Mouse (Mus musculus) stomach, embryonic 15.5 days (tissue): Measurements from ENCODE around the gene Krt42. TPM values are rescaled to one million over a fixed set of nuclear protein-coding genes. Genes with fewer than 3 reads are reported as not detected.

Source experiments
- ATAC-seq: fragments of 200-750 bp; cut with Nextera tagmentation; 2 replicates; pipeline ENCODE4 v1.8.0; 2017; ENCODE audit warnings: low read depth, moderate number of reproducible peaks, moderate TSS enrichment; ENCODE audit not compliant: insufficient read depth, low FRiP score
- H3K27ac ChIP-seq: fragments of 300-500 bp; sonication (generic); 2 replicates; pipeline ENCODE4 v1.5.1; 2015; ENCODE audit warnings: mild to moderate bottlenecking, inconsistent platforms
- H3K27me3 ChIP-seq: fragments of 300-500 bp; sonication (generic); replicated peaks from 2 replicates; pipeline ENCODE4 v1.6.1; 2015; ENCODE audit warnings: inconsistent platforms
- H3K36me3 ChIP-seq: fragments of 300-500 bp; sonication (generic); 2 replicates; pipeline ENCODE4 v1.6.1; 2015; ENCODE audit warnings: inconsistent platforms
- H3K4me1 ChIP-seq: fragments of 300-500 bp; sonication (generic); 2 replicates; pipeline ENCODE4 v1.6.1; 2015; ENCODE audit warnings: inconsistent platforms
- H3K4me2 ChIP-seq: fragments of 300-500 bp; sonication (generic); 2 replicates; pipeline ENCODE4 v1.6.1; 2015; ENCODE audit warnings: mild to moderate bottlenecking, inconsistent platforms
- H3K4me3 ChIP-seq: fragments of 300-500 bp; sonication (generic); replicated peaks from 2 replicates; pipeline ENCODE4 v1.5.1; 2015; ENCODE audit warnings: inconsistent platforms
- H3K9ac ChIP-seq: fragments of 300-500 bp; sonication (generic); 2 replicates; pipeline ENCODE4 v1.6.1; 2015; ENCODE audit warnings: inconsistent platforms
- H3K9me3 ChIP-seq: fragments of 300-500 bp; sonication (generic); 2 replicates; pipeline ENCODE4 v1.6.1; 2016; ENCODE audit warnings: inconsistent platforms
- WGBS: fragments of 180-500 bp; shearing (Covaris S2); methylation state at CpG from one replicate; pipeline ENCODE4 v1.1.7; 2015; 5-methylcytosine and 5-hydroxymethylcytosine counted together
- polyA plus RNA-seq: library from polyadenylated mRNA; unstranded; fragments of >200 nt; fragmentation: Nextera tagmentation; extraction: Ambion mirVana; gene quantifications from 2 replicates; pipeline ENCODE4 v1.2.1, GENCODE M21; 2015

Gene Krt42
- polyA plus RNA-seq, 1 experiment from 2014 or later = not detected

DNA sequence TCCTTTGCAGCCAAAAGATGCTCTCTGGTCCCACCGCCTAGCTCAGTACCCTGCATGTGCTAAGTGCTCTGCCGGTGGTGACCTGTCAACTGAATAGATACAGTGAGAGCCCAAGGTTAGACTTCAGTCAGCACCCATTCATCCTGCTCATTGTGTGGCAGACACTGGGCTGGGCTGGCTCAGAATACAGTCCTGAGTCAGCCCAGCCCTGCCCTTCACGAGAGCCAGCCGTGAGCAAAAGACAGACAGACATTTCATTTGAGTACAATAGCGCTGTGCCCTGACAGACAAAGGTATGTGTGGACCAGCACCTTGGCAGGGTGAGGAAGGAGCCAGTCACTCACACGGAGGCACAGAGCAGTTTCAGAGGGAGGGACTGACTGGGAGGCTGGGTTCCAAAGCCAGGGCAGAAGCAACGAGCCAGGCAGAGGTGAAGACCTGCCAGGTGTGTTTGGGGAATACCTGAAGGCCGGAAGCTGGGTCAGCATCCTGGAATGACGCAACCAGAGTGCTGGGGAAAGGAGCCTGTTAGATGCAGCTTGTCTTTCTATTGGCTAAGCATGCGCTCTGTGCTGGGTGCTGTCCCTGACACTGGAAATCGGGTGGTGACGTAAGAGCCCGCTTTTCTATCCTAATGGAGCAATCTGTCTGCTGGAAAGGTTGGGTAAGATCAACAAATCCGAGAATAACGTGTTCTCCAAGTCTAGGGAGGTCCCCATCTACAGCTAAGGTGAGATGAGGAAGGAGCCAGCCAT lies 8.2 kb upstream of the Krt42 start:
- H3K27ac ChIP-seq = no peak overlapping the region
- no peak for ATAC-seq

DNA sequence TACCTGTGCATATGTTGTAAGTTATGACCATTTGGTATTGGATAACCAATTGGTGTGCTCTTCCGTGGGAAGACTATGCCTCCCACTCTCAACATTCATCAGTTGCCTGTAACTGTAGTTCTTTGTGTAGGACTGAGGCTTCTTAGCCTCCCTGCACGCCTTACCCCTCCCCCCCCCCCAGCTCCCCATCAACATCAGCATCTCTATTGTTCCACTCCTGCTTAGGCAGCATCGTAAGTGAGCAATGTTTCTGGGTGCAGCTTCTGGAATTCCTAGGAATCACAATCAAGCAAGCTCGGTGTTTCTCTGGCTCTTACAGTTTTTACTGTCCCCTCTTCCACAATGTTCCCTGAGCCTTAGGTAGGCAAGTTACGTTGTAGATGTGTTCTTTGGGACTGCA lies 5.8 kb upstream of the Krt42 start:
- no peaks in the 10 kb centered on the region for H3K27me3 ChIP-seq
- no peak overlapping the region for H3K4me2 ChIP-seq
- no peak overlapping the region for H3K9ac ChIP-seq
- ATAC-seq = no peak
- no peaks in the 10 kb centered on the region for H3K9me3 ChIP-seq
- H3K4me3 ChIP-seq = no peak overlapping the region
- no peak overlapping the region for H3K27ac ChIP-seq
- H3K36me3 ChIP-seq = no peaks in the 10 kb centered on the region
- WGBS = 63% methylated on average over 5 of the region's 5 CpGs
- H3K4me1 ChIP-seq = no peaks in the 10 kb centered on the region; the same call in 1 of the 2 replicates

More for the DNA sequence above, 8.2 kb upstream of the Krt42 start:
- Histone ChIP-seq H3K27me3 (no peaks in the 10 kb centered on the region), H3K9me3 (no peaks in the 10 kb centered on the region), H3K4me2 (no peak overlapping the region), H3K36me3 (no peaks in the 10 kb centered on the region), H3K4me3 (no peak overlapping the region), H3K9ac (no peak overlapping the region), H3K4me1 (no peaks in the 10 kb centered on the region; the same call in 1 of the 2 replicates)
- 53% methylated on average over 15 of the region's 15 CpGs for WGBS

DNA sequence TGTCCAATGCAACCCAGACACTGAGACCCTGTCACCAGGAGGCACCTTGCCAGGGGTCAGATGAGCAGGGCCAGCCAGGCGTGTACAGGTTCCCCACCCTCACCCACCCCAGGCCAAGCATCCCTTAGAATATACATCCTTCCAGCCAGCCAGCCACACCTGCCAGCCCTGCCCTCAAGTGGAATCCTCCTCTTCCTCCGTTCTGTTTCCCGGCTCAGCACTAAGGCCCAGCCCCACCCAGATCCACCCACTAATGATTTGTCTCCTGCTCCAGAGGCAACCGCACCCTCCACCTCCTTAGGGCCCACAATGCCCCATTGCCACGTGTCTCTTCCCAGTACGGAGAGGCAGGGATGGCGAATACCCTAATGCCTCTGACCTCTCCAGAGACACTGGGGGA lies 5.0 kb upstream of the Krt42 start:
- Histone ChIP-seq H3K4me1 (no peaks in the 10 kb centered on the region; the same call in 1 of the 2 replicates), H3K4me3 (no peak overlapping the region), H3K36me3 (no peaks in the 10 kb centered on the region), H3K4me2 (no peak overlapping the region), H3K9ac (no peak overlapping the region), H3K9me3 (no peaks in the 10 kb centered on the region), H3K27me3 (no peaks in the 10 kb centered on the region), H3K27ac (no peak overlapping the region)
- ATAC-seq = no peak
- 56% methylated on average over 7 of the region's 7 CpGs for WGBS

DNA sequence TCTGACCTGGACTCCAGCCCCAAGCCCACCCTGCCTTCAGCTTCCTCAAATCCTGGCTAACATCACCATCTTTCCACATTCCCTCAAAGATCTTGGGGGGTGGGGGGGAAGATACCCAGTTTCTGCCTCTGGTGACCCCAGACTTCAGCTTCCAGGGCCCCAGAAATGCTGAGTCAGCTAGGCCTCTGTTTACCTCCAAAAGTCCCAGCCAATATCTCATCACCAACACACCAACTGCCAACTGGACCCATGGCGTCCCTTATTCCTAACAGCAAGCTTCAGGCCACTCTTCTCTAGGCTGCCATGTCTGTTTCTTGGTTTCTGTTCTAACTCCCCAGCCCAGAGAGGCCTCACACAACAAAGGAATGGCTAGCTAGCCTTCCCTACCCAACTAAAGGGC lies 2.2 kb upstream of the Krt42 start:
- no peak overlapping the region for H3K4me2 ChIP-seq
- H3K9me3 ChIP-seq = no peaks in the 10 kb centered on the region
- no peak overlapping the region for H3K4me3 ChIP-seq
- no peak for ATAC-seq
- H3K27me3 ChIP-seq = no peaks in the 10 kb centered on the region
- no peak overlapping the region for H3K27ac ChIP-seq
- no peak overlapping the region for H3K9ac ChIP-seq
- no peaks in the 10 kb centered on the region for H3K4me1 ChIP-seq
- 81% methylated on average over 1 of the region's 1 CpGs for WGBS
- H3K36me3 ChIP-seq = no peaks in the 10 kb centered on the region

DNA sequence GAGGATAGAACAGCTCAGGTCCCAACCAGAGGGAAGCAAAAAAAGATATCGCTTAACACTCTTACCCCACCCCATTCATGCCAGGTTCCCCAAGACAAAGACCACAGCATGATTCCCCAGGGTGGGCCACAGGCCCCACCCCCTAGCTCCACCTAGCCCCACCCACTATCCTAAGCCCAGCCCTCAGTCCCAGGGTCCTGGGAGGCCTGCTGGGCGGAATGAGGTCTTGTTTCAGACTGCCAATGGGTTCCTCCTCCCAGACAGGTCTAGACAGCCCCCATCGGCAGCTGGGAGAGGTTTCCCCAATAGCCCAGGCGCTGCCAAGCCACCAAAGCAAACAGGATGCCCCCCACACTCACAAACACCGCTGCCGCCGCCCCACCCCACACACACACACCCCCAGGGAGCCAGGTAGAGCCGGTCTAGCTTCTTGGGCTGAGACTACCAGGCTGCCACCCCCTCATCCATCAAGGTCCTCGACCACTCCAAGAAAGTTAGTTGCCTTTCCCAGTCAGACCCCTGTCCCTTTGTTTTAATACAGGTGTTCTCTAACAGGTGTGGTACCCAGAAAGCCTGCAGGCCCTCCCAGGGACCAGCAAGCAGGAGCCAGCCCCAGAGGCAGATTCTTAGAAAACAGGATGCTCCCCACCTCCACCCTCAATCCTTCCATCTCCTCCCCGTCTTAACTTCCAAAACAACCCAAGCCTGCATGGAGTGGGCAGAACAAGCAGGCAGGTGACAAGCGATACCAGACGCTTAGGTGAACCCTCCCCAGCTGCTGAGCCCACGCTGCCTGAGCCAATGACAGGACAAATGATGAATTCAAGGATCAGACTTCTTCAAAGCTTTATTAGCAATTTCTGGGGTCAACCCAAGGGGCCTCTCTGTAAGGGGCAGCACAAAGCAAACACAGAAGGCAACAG lies 7.4 kb downstream of the Krt42 start:
- H3K4me1 ChIP-seq = 0 out of 2 replicates have a peak, but pooled peaks cover 8% of the 10 kb centered on the region
- H3K27me3 ChIP-seq = no peaks in the 10 kb centered on the region
- peak overlapping the region; percentile 54 for H3K27ac ChIP-seq
- H3K4me3 ChIP-seq = no peak overlapping the region
- H3K9ac ChIP-seq = no peak overlapping the region
- H3K9me3 ChIP-seq = no peaks in the 10 kb centered on the region
- WGBS = 25% methylated on average over 13 of the region's 13 CpGs
- no peaks in the 10 kb centered on the region for H3K36me3 ChIP-seq
- ATAC-seq = peak; percentile 58; the same call in 1 of the 2 replicates
- H3K4me2 ChIP-seq = no peak overlapping the region

DNA sequence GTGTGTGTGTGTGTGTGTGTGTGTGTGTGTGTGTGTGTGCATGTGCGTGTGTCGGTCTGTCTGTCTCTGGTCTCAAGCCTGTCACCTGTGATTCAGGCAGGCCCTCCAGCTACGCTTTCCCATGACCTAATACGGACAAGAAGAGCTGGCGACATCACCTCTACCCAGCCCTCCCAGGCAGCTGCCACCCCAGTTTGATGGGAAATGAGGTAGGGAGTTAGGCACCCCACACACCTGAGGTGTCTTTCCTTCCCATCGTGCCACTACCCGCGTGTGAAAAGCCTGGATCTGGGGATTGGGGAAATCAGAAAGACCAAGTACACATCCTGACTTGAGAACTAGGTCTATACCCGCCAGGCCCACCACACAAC lies 8.5 kb downstream of the Krt42 start:
- Histone ChIP-seq H3K4me1 (0 out of 2 replicates have a peak, but pooled peaks cover 8% of the 10 kb centered on the region), H3K36me3 (no peaks in the 10 kb centered on the region), H3K4me3 (no peak overlapping the region), H3K27me3 (no peaks in the 10 kb centered on the region), H3K9ac (no peak overlapping the region), H3K9me3 (no peaks in the 10 kb centered on the region), H3K27ac (0 out of 2 replicates have a peak overlapping the region, but pooled peaks have one; percentile 54), H3K4me2 (no peak overlapping the region)
- ATAC-seq = no peak
- WGBS = 77% methylated on average over 9 of the region's 9 CpGs

DNA sequence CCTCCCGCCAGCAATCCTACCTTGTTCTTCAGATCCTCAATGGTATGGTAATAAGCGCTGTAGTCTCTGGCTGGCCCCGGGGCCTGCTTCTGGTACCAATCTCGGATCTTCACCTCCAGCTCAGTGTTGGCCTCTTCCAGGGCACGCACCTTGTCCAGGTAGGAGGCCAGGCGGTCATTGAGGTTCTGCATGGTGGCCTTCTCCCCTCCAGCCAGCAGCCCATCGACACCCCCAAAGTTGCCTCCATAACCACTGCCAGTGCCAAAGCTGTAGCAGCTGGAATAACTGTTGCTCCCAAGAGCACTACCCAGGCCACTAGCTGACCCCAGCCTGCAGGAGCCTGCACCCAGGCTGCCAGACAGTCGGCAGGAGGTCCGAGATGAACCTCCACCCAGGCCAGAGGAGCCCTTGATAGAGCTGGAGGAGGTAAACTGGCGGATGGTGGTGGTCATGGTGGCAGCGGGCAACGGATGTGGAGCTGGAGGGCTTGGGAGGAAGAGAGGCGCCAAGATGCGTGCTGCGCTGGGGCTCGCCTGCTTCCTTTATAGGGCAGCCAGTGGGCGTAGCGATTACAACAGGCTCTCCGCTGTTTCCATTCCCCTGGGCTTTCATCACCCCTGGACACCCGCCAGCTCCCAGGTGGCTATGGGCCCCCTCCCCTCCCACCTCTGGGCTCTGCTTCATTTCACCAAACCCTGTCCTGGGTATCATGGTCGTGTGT lies 9.0 kb downstream of the Krt42 start, which contains the start of gene Krt17:
Krt17 (minus strand) TSS at position 516 of the 721 bp plus-strand sequence.
- Histone ChIP-seq H3K9ac (no peak within 1 kb of the TSS), H3K4me1 (0 out of 2 replicates have a peak, but pooled peaks cover 8% of the 10 kb centered on the region), H3K4me3 (no peak within 1 kb of the TSS), H3K36me3 (no peaks in the 10 kb centered on the region), H3K9me3 (no peaks in the 10 kb centered on the region), H3K27ac (0 out of 2 replicates have a peak within 1 kb of the TSS, but pooled peaks have one; percentile 54), H3K27me3 (no peaks in the 10 kb centered on the region), H3K4me2 (peak within 1 kb of the TSS; percentile 25; the same call in 1 of the 2 replicates)
- 73% methylated on average over 21 of the region's 21 CpGs for WGBS
- no peak for ATAC-seq

DNA sequence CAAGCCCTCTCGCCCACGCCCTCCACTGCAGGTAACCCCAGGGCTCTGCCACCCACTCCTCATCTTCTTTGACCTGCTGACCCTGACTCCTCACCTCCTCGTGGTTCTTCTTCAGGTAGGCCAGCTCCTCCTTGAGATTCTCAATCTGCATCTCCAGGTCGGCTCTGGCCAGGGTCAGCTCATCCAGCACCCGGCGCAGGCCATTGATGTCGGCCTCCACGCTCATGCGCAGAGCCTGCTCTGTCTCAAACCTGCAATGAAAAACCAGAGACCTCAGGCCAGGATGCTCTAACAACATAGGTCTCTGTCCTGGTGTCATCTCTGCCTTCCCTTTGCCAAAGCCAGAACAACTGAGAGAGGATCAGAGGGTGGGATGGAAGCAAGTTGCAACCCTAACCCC lies 10.6 kb downstream of the Krt42 start:
- Histone ChIP-seq H3K27me3 (no peaks in the 10 kb centered on the region), H3K4me2 (no peak overlapping the region), H3K4me3 (no peak overlapping the region), H3K4me1 (0 out of 2 replicates have a peak, but pooled peaks cover 8% of the 10 kb centered on the region), H3K9me3 (no peaks in the 10 kb centered on the region), H3K9ac (no peak overlapping the region), H3K27ac (no peak overlapping the region), H3K36me3 (no peaks in the 10 kb centered on the region)
- WGBS = 90% methylated on average over 9 of the region's 9 CpGs
- no peak for ATAC-seq

DNA sequence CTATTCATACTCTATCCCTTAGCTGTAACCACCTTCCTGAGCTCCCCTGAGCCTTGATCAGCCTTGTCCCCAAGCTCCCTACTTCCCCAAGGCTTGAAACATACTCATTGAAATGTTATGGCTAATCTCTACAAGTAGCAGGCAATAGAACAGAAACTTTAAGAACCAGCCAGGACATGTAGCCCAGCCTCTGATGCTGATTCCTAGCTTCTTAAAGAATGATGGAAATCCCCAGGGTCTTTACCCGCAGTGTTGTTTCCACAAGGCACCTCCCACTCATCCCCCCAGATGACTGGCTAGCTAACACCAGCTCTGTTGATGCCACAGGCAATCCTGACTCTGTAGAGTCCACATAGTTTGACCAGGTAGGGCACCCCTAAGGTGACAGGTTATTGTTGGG lies 11.7 kb downstream of the Krt42 start:
- no peak overlapping the region for H3K4me2 ChIP-seq
- no peak overlapping the region for H3K27ac ChIP-seq
- no peaks in the 10 kb centered on the region for H3K36me3 ChIP-seq
- H3K9me3 ChIP-seq = no peaks in the 10 kb centered on the region
- H3K4me3 ChIP-seq = no peak overlapping the region
- ATAC-seq = no peak
- no peak overlapping the region for H3K9ac ChIP-seq
- 87% methylated on average over 1 of the region's 1 CpGs for WGBS
- 0 out of 2 replicates have a peak, but pooled peaks cover 8% of the 10 kb centered on the region for H3K4me1 ChIP-seq
- no peaks in the 10 kb centered on the region for H3K27me3 ChIP-seq

DNA sequence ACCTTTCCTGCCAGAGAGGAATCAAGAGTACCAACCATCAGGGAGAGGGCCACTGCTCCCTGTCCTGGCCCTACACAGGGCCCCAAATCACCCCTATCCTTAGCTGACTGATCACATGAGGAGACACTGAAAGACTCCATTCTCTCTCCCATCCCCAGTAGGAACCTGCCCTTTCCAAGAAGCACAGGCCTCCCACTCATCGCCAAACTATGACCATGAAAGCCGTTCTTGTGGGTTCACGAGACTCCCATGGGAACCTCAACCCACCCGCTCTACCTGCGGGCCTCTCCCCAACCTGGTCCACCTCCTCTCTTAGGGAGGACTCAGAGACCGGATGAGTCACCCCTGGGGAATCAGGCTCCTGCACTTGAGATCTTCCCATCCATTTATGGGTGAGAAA lies 14.2 kb downstream of the Krt42 start:
- no peak for ATAC-seq
- Histone ChIP-seq H3K27me3 (no peaks in the 10 kb centered on the region), H3K4me3 (no peak overlapping the region), H3K4me2 (no peak overlapping the region), H3K36me3 (no peaks in the 10 kb centered on the region), H3K9me3 (no peaks in the 10 kb centered on the region), H3K9ac (no peak overlapping the region), H3K27ac (no peak overlapping the region), H3K4me1 (no peaks in the 10 kb centered on the region)
- WGBS = 92% methylated on average over 6 of the region's 6 CpGs

DNA sequence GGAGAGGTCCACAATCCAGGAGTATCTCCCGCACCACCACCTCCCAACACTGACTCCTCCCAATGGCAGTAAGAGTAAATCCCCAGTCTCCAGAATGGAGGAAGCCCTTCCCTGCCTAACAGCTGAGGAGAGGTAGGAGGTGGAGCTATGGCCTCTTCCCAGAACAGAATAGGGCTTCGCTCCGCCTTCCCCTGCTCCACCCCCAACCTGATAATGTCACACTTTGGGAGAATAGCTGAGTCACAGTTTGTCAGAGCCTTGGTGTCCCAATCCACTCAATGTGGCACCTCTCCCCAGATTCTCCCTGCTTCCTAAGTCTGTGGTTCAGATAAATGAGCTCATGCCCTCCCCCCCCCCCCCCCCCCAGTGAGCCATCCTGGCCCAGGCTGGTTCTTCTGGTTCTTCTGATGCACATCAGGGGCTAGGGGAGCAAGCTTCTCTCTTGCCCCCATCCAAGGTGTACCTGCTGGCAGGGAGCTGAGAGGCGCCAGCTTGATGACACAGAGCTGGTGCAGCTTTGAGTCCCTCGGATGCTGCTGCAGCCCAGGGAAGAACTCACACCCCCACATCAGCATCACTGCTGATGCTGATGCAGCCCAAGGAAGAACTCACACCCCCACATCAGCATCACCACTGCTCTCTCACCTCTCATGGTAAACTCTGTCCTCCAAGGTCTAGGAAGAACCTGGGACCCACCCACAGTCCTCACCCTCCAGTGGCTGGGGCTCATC lies 15.1 kb downstream of the Krt42 start:
- ATAC-seq = peak; percentile 61
- no peaks in the 10 kb centered on the region for H3K27me3 ChIP-seq
- H3K4me1 ChIP-seq = no peaks in the 10 kb centered on the region
- H3K4me3 ChIP-seq = no peak overlapping the region
- H3K9ac ChIP-seq = no peak overlapping the region
- WGBS = 53% methylated on average over 5 of the region's 5 CpGs
- no peaks in the 10 kb centered on the region for H3K36me3 ChIP-seq
- H3K9me3 ChIP-seq = no peaks in the 10 kb centered on the region
- no peak overlapping the region for H3K4me2 ChIP-seq
- H3K27ac ChIP-seq = no peak overlapping the region
